Mouse (Mus musculus) liver, embryonic 14.5 days (tissue): Measurements from ENCODE around the gene Grpel1. TPM values are rescaled to one million over a fixed set of nuclear protein-coding genes. Genes with fewer than 3 reads are reported as not detected.

Experiments
- ATAC-seq: fragments of 200-750 bp; cut with Nextera tagmentation; 2 replicates; pipeline ENCODE4 v1.8.0; 2017; ENCODE audit warnings: moderate number of reproducible peaks, mild to moderate bottlenecking, moderate library complexity; ENCODE audit not compliant: insufficient read depth
- DNase-seq, 3 experiments: peaks; one replicate each; pipeline ENCODE4 v3.0.0-alpha.2; 2012 to 2013; ENCODE audit warnings: low read depth in 3 of 3, low spot score in 3 of 3
- H3K27ac ChIP-seq: fragments of 300-500 bp; sonication (generic); 2 replicates; pipeline ENCODE4 v1.5.1; 2014; ENCODE audit warnings: moderate library complexity, mild to moderate bottlenecking, control low read depth, inconsistent platforms
- H3K27me3 ChIP-seq: fragments of 300-500 bp; sonication (generic); 2 replicates; pipeline ENCODE4 v1.6.1; 2014; ENCODE audit warnings: mild to moderate bottlenecking, low read length, moderate library complexity; ENCODE audit not compliant: control insufficient read depth, insufficient read depth
- H3K36me3 ChIP-seq: fragments of 300-500 bp; sonication (generic); replicated peaks from 2 replicates; pipeline ENCODE4 v1.6.1; 2014; ENCODE audit warnings: low read depth; ENCODE audit not compliant: control insufficient read depth, insufficient read depth
- H3K4me1 ChIP-seq, 2 experiments: fragments of 200-500 bp in 1 of 2; fragments of 300-500 bp in 1 of 2; sonication (generic) in 1 of 2; replicated peaks; 2 replicates each; pipeline ENCODE4 v1.6.1; 2012 to 2014; ENCODE audit warnings: antibody characterized with exemption in 1 of 2, inconsistent platforms in 1 of 2, low read length in 1 of 2; ENCODE audit not compliant: control insufficient read depth in 2 of 2, insufficient read depth in 2 of 2
- H3K4me2 ChIP-seq: fragments of 300-500 bp; sonication (generic); 2 replicates; pipeline ENCODE4 v1.6.1; 2014; ENCODE audit warnings: low read depth, mild to moderate bottlenecking, control low read depth, moderate library complexity
- H3K4me3 ChIP-seq, 2 experiments: fragments of 200-500 bp in 1 of 2; fragments of 300-500 bp in 1 of 2; sonication (generic) in 1 of 2; 2 replicates each; pipeline ENCODE4 v1.5.1; 2012 to 2014; ENCODE audit warnings: low read depth in 2 of 2, low read length in 2 of 2, mild to moderate bottlenecking in 2 of 2, control low read depth in 1 of 2, inconsistent platforms in 1 of 2, moderate library complexity in 1 of 2; ENCODE audit not compliant: insufficient read depth in 1 of 2
- H3K9ac ChIP-seq: fragments of 300-500 bp; sonication (generic); replicated peaks from 2 replicates; pipeline ENCODE4 v1.6.1; 2014; ENCODE audit warnings: mild to moderate bottlenecking, control low read depth, moderate library complexity
- H3K9me3 ChIP-seq: fragments of 300-500 bp; sonication (generic); 2 replicates; pipeline ENCODE4 v1.6.1; 2016; ENCODE audit warnings: low read length, mixed read lengths; ENCODE audit not compliant: control insufficient read depth
- CTCF ChIP-seq: IDR thresholded peaks from 2 replicates; pipeline ENCODE4 v1.5.1; 2016; ENCODE audit warnings: antibody characterized with exemption, low read depth, control low read depth
- EP300 ChIP-seq: IDR thresholded peaks from 2 replicates; pipeline ENCODE4 v1.6.1; 2016; ENCODE audit warnings: antibody characterized with exemption, low read depth
- WGBS: fragments of 180-500 bp; shearing (Covaris S2); extraction: QIAGEN DNeasy Blood & Tissue Kit; methylation state at CpG from one replicate; pipeline ENCODE4 v1.1.7; 2014; ENCODE audit not compliant: insufficient replicate concordance; 5-methylcytosine and 5-hydroxymethylcytosine counted together
- polyA plus RNA-seq, 2 experiments: library from polyadenylated mRNA; depleted of rRNA in 1 of 2; stranded (reverse) in 1 of 2; unstranded in 1 of 2; fragments of >200 nt; fragmentation: Nextera tagmentation in 1 of 2; extraction: Ambion mirVana in 1 of 2; gene quantifications; 2 replicates each; pipeline versions ENCODE4 v1.2.1 to v1.2.3; 2012 to 2014

Gene Grpel1
- polyA plus RNA-seq, 2 experiments, result 16.8 to 42.4 TPM

DNA sequence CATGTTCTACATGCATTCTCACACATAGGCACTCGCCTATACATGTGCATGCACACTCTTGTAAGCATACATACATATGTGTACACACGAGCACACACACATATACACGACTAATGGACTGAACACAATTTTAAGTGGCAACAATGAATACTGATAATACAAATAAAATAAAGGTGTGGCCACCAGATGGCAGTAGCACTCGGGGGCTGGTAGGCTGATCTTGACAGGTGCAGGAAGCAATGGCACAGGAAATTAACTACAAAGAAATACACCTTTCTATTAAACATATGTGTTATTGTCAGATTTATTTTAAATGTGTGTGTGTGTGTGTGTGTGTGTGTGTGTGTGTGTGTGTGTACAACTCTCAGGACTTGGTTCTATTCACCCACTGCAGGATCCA is 5.9 kb upstream of the Grpel1 start:
- no peak for DNase-seq
- no peak for ATAC-seq
- Histone ChIP-seq H3K4me2 (no peak overlapping the region), H3K9me3 (no peaks in the 10 kb centered on the region), H3K4me3 (no peak overlapping the region), H3K27ac (no peak overlapping the region), H3K9ac (no peak overlapping the region), H3K27me3 (no peaks in the 10 kb centered on the region), H3K36me3 (no peaks in the 10 kb centered on the region), H3K4me1 (no peaks in the 10 kb centered on the region; a peak in 2 of 4 replicates)
- TF ChIP-seq EP300 (no peak), CTCF (peak; percentile 77)
- 5% methylated on average over 4 of the region's 4 CpGs for WGBS

- Histone ChIP-seq H3K36me3 (no peaks in the 10 kb centered on the region), H3K9me3 (no peaks in the 10 kb centered on the region), H3K27me3 (no peaks in the 10 kb centered on the region), H3K4me1 (peaks cover 0 to under 1% of the 10 kb centered on the region in 2 experiments; a peak in 3 of 4 replicates), H3K4me2 (no peak overlapping the region), H3K27ac (no peak overlapping the region), H3K9ac (no peak overlapping the region), H3K4me3 (no peak overlapping the region)
- DNase-seq (no peak), ATAC-seq (no peak)
- no peak for TF ChIP-seq CTCF
- no peak for TF ChIP-seq EP300
- 63% methylated on average over 2 of the region's 2 CpGs for WGBS
Observed at GRCm38 (mm10) chr5:36460712-36461111, 4.1 kb upstream of the Grpel1 start.

DNA sequence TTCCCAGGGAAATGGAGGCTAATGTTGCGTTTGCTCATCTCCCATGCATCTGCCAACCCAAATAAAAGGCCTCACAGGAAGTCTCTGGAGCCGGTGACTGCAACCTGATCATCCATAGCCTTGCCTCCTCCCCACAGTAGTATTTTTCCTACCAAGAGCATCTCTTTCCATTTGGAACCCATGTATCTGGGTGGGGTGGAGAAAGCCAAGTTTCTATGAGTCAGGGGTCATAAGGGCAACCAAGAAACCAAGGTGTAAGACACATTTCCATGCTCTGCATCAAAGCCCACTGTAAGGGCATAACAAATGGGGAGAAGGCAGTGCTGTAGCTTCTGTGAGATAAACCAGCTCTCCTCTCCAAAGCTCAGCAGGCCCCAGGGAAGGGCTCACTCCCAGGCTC is 3.6 kb upstream of the Grpel1 start:
- DNase-seq (no peak), ATAC-seq (no peak)
- TF ChIP-seq CTCF (no peak), EP300 (no peak)
- Histone ChIP-seq H3K36me3 (no peaks in the 10 kb centered on the region), H3K4me2 (no peak overlapping the region), H3K27me3 (no peaks in the 10 kb centered on the region), H3K4me1 (peaks cover 3 to 6% of the 10 kb centered on the region in 2 experiments), H3K9ac (no peak overlapping the region), H3K4me3 (no peak overlapping the region), H3K9me3 (no peaks in the 10 kb centered on the region), H3K27ac (no peak overlapping the region)
- WGBS, result 54% methylated on average over 2 of the region's 2 CpGs

GRCm38 (mm10) chr5:36462810-36463209 is 2.0 kb upstream of the Grpel1 start:
- TF ChIP-seq EP300 (no peak), CTCF (peak; percentile 97)
- ATAC-seq, result no peak
- Histone ChIP-seq H3K27me3 (no peaks in the 10 kb centered on the region), H3K36me3 (no peaks in the 10 kb centered on the region; the same call in 1 of the 2 replicates), H3K4me3 (no peak overlapping the region), H3K9ac (no peak overlapping the region), H3K27ac (no peak overlapping the region), H3K4me1 (peaks cover 3 to 9% of the 10 kb centered on the region in 2 experiments), H3K9me3 (no peaks in the 10 kb centered on the region), H3K4me2 (no peak overlapping the region)
- DNase-seq, result no peak
- WGBS, result 14% methylated on average over 7 of the region's 7 CpGs

GRCm38 (mm10) chr5:36463391-36463790 is 1.4 kb upstream of the Grpel1 start:
- Histone ChIP-seq H3K9ac (no peak overlapping the region), H3K4me2 (peak overlapping the region; percentile 77; the same call in 1 of the 2 replicates), H3K4me1 (peaks cover 3 to 9% of the 10 kb centered on the region in 2 experiments), H3K27me3 (no peaks in the 10 kb centered on the region), H3K9me3 (no peaks in the 10 kb centered on the region), H3K36me3 (no peaks in the 10 kb centered on the region; the same call in 1 of the 2 replicates), H3K4me3 (no peak overlapping the region), H3K27ac (no peak overlapping the region)
- 62% methylated on average over 5 of the region's 5 CpGs for WGBS
- TF ChIP-seq CTCF (no peak), EP300 (no peak)
- DNase-seq (no peak), ATAC-seq (no peak)
